Mouse (Mus musculus): ENCODE data around the gene Pim3. TPM values are rescaled to one million over a fixed set of nuclear protein-coding genes. Genes with fewer than 3 reads are reported as not detected.

The Pim3 gene
- polyA plus RNA-seq, 2 experiments, result 3.1 to 8.5 TPM

- TF ChIP-seq EP300 (IDR thresholded peaks at IDR 0.05; ENCODE audit: low read depth) (no peak), CTCF (IDR thresholded peaks at IDR 0.05; ENCODE audit: low read depth) (no peak)
- H3K4me3 ChIP-seq (ENCODE audit: insufficient read depth in 1 of 2, low read depth in 2 of 2, low read length in 2 of 2), result no peak overlapping the region
- peaks cover 0 to 3% of the 10 kb centered on the region in 2 experiments; a peak in 1 of 4 replicates for H3K4me1 ChIP-seq (replicated peaks; ENCODE audit: control insufficient read depth in 2 of 2, insufficient read depth in 2 of 2, low read length in 1 of 2)
- ATAC-seq (ENCODE audit: insufficient read depth) (no peak), DNase-seq (ENCODE audit: low read depth in 3 of 3, low spot score in 3 of 3) (no peak)
- WGBS (ENCODE audit: insufficient replicate concordance), result 66% methylated on average over 6 of the region's 6 CpGs
- no peak overlapping the region for H3K9ac ChIP-seq (replicated peaks)
- no peak overlapping the region for H3K4me2 ChIP-seq (ENCODE audit: low read depth)
- no peaks in the 10 kb centered on the region for H3K36me3 ChIP-seq (replicated peaks; ENCODE audit: control insufficient read depth, insufficient read depth, low read depth)
- H3K27ac ChIP-seq, result no peak overlapping the region
- no peaks in the 10 kb centered on the region for H3K9me3 ChIP-seq (ENCODE audit: control insufficient read depth, low read length)
- no peaks in the 10 kb centered on the region for H3K27me3 ChIP-seq (ENCODE audit: control insufficient read depth, insufficient read depth, low read length)
These were observed 23.4 kb downstream of the Pim3 start for GRCm38 (mm10) chr15:88885376-88885775.

DNA sequence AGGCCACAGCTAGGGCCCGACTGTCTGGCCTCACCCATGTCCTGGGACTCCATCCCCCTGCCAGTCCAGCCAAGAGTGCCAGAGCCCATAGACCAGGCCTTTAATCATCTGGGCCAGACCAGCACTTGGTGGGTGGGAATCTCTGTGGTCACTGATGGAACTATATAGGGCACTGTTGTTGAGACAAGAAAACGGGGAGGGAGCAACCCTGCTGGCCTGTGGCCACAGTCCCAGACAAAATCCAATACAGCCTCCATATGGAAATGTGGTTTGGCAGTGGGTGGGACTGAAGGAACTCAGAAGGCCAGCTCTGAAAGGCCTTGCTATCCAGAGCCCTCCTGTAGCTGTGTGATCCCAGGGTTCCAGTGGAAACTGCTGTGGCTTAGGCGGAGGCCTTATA is 27.0 kb downstream of the Pim3 start:
- Histone ChIP-seq H3K9me3 (ENCODE audit: control insufficient read depth, low read length) (no peaks in the 10 kb centered on the region), H3K36me3 (replicated peaks; ENCODE audit: control insufficient read depth, insufficient read depth, low read depth) (no peaks in the 10 kb centered on the region), H3K27ac (no peak overlapping the region), H3K4me3 (ENCODE audit: insufficient read depth in 1 of 2, low read depth in 2 of 2, low read length in 2 of 2) (no peak overlapping the region), H3K4me2 (ENCODE audit: low read depth) (no peak overlapping the region), H3K9ac (replicated peaks) (no peak overlapping the region), H3K4me1 (replicated peaks; ENCODE audit: control insufficient read depth in 2 of 2, insufficient read depth in 2 of 2, low read length in 1 of 2) (peaks cover 0 to 9% of the 10 kb centered on the region in 2 experiments; a peak in 3 of 4 replicates), H3K27me3 (ENCODE audit: control insufficient read depth, insufficient read depth, low read length) (no peaks in the 10 kb centered on the region)
- ATAC-seq (ENCODE audit: insufficient read depth), result no peak
- WGBS (ENCODE audit: insufficient replicate concordance), result 55% methylated on average over 3 of the region's 3 CpGs
- TF ChIP-seq EP300 (IDR thresholded peaks at IDR 0.05; ENCODE audit: low read depth) (no peak), CTCF (IDR thresholded peaks at IDR 0.05; ENCODE audit: low read depth) (no peak)
- DNase-seq (ENCODE audit: low read depth in 3 of 3, low spot score in 3 of 3), result no peak

GRCm38 (mm10) chr15:88889994-88890393 is 28.0 kb downstream of the Pim3 start:
- no peak for ATAC-seq (ENCODE audit: insufficient read depth)
- Histone ChIP-seq H3K9me3 (ENCODE audit: control insufficient read depth, low read length) (no peaks in the 10 kb centered on the region), H3K9ac (replicated peaks) (no peak overlapping the region), H3K36me3 (replicated peaks; ENCODE audit: control insufficient read depth, insufficient read depth, low read depth) (no peaks in the 10 kb centered on the region), H3K4me3 (ENCODE audit: insufficient read depth in 1 of 2, low read depth in 2 of 2, low read length in 2 of 2) (no peak overlapping the region), H3K4me1 (replicated peaks; ENCODE audit: control insufficient read depth in 2 of 2, insufficient read depth in 2 of 2, low read length in 1 of 2) (peaks cover 0 to 9% of the 10 kb centered on the region in 2 experiments; a peak in 3 of 4 replicates), H3K27ac (no peak overlapping the region), H3K4me2 (ENCODE audit: low read depth) (no peak overlapping the region), H3K27me3 (ENCODE audit: control insufficient read depth, insufficient read depth, low read length) (no peaks in the 10 kb centered on the region)
- TF ChIP-seq CTCF (IDR thresholded peaks at IDR 0.05; ENCODE audit: low read depth), result no peak
- no peak for TF ChIP-seq EP300 (IDR thresholded peaks at IDR 0.05; ENCODE audit: low read depth)
- DNase-seq (ENCODE audit: low read depth in 3 of 3, low spot score in 3 of 3), result no peak
- WGBS (ENCODE audit: insufficient replicate concordance), result 83% methylated on average over 3 of the region's 3 CpGs

- ATAC-seq (ENCODE audit: insufficient read depth), result peak; percentile 91
- Histone ChIP-seq H3K27me3 (ENCODE audit: control insufficient read depth, insufficient read depth, low read length) (no peaks in the 10 kb centered on the region), H3K4me1 (replicated peaks; ENCODE audit: control insufficient read depth in 2 of 2, insufficient read depth in 2 of 2, low read length in 1 of 2) (peaks cover 0 to 9% of the 10 kb centered on the region in 2 experiments; a peak in 3 of 4 replicates), H3K9ac (replicated peaks) (no peak overlapping the region), H3K4me2 (ENCODE audit: low read depth) (peak overlapping the region; percentile 68), H3K4me3 (ENCODE audit: insufficient read depth in 1 of 2, low read depth in 2 of 2, low read length in 2 of 2) (peak overlapping the region; percentile 38 to 45), H3K27ac (no peak overlapping the region), H3K36me3 (replicated peaks; ENCODE audit: control insufficient read depth, insufficient read depth, low read depth) (no peaks in the 10 kb centered on the region), H3K9me3 (ENCODE audit: control insufficient read depth, low read length) (no peaks in the 10 kb centered on the region)
- TF ChIP-seq CTCF (IDR thresholded peaks at IDR 0.05; ENCODE audit: low read depth), result no peak
- no peak for TF ChIP-seq EP300 (IDR thresholded peaks at IDR 0.05; ENCODE audit: low read depth)
- 2% methylated on average over 41 of the region's 41 CpGs for WGBS (ENCODE audit: insufficient replicate concordance)
- peak; percentile 55 to 64 (median 64) for DNase-seq (ENCODE audit: low read depth in 3 of 3, low spot score in 3 of 3)
These were observed 29.0 kb downstream of the Pim3 start for GRCm38 (mm10) chr15:88890751-88891675.

- no peaks in the 10 kb centered on the region for H3K36me3 ChIP-seq (replicated peaks; ENCODE audit: control insufficient read depth, insufficient read depth, low read depth)
- H3K4me2 ChIP-seq (ENCODE audit: low read depth), result peak overlapping the region; percentile 68
- ATAC-seq (ENCODE audit: insufficient read depth), result no peak
- TF ChIP-seq EP300 (IDR thresholded peaks at IDR 0.05; ENCODE audit: low read depth) (no peak), CTCF (IDR thresholded peaks at IDR 0.05; ENCODE audit: low read depth) (no peak)
- peak overlapping the region in 1 of 2 experiments; percentile 45; a peak in 2 of 4 replicates for H3K4me3 ChIP-seq (ENCODE audit: insufficient read depth in 1 of 2, low read depth in 2 of 2, low read length in 2 of 2)
- DNase-seq (ENCODE audit: low read depth in 3 of 3, low spot score in 3 of 3), result no peak
- WGBS (ENCODE audit: insufficient replicate concordance), result 63% methylated on average over 8 of the region's 8 CpGs
- H3K27ac ChIP-seq, result no peak overlapping the region
- H3K27me3 ChIP-seq (ENCODE audit: control insufficient read depth, insufficient read depth, low read length), result no peaks in the 10 kb centered on the region
- H3K9me3 ChIP-seq (ENCODE audit: control insufficient read depth, low read length), result no peaks in the 10 kb centered on the region
- peaks cover 0 to 9% of the 10 kb centered on the region in 2 experiments; a peak in 3 of 4 replicates for H3K4me1 ChIP-seq (replicated peaks; ENCODE audit: control insufficient read depth in 2 of 2, insufficient read depth in 2 of 2, low read length in 1 of 2)
- no peak overlapping the region for H3K9ac ChIP-seq (replicated peaks)
These were observed 29.7 kb downstream of the Pim3 start for GRCm38 (mm10) chr15:88891676-88892040.
